Mouse (Mus musculus): ENCODE measurements around the gene Olfr330.
"Not testable (repeated sequence)": the region's sequence is repeated elsewhere in the genome, so short reads cannot be mapped to it uniquely, and the experiment has no call there.

GRCm38 (mm10) chr11:58509058-58509457 is 25.6 kb downstream of the Olfr330 start:
- not testable (repeated sequence) for TF ChIP-seq MAFK (IDR thresholded peaks at IDR 0.05; ENCODE audit: insufficient replicate concordance, low read length); MAZ (IDR thresholded peaks at IDR 0.05; ENCODE audit: low read depth, low read length); MAX (IDR thresholded peaks at IDR 0.05; ENCODE audit: low read length); ELF1 (IDR thresholded peaks at IDR 0.05; ENCODE audit: low read depth, low read length); SIN3A (IDR thresholded peaks at IDR 0.05; ENCODE audit: low read length); CTCF (conservative IDR thresholded peaks at IDR 0.05 in 1 of 2, IDR thresholded peaks at IDR 0.05 in 1 of 2; ENCODE audit: low read depth in 2 of 2, low read length in 2 of 2); BHLHE40 (IDR thresholded peaks at IDR 0.05; ENCODE audit: low read depth, low read length); POLR2A (IDR thresholded peaks at IDR 0.05; ENCODE audit: low read depth, low read length); ZC3H11A (IDR thresholded peaks at IDR 0.05; ENCODE audit: low read depth, low read length); MXI1 (IDR thresholded peaks at IDR 0.05; ENCODE audit: low read depth, low read length); MYC (IDR thresholded peaks at IDR 0.05; ENCODE audit: low read depth, low read length); RCOR1 (conservative IDR thresholded peaks at IDR 0.05; ENCODE audit: low read depth, low read length); USF2 (conservative IDR thresholded peaks at IDR 0.05; ENCODE audit: low read depth, low read length); EP300 (IDR thresholded peaks at IDR 0.05; ENCODE audit: low read length)

All from CH12.LX (cell line).